Mouse (Mus musculus): ENCODE measurements at regions not wholly inside any gene's neighbourhood (a gene's known extent, or its start where the extent isn't known, plus 50 kb on each side); places are given as distances from the start of the nearest gene placed in this dataset.

DNA sequence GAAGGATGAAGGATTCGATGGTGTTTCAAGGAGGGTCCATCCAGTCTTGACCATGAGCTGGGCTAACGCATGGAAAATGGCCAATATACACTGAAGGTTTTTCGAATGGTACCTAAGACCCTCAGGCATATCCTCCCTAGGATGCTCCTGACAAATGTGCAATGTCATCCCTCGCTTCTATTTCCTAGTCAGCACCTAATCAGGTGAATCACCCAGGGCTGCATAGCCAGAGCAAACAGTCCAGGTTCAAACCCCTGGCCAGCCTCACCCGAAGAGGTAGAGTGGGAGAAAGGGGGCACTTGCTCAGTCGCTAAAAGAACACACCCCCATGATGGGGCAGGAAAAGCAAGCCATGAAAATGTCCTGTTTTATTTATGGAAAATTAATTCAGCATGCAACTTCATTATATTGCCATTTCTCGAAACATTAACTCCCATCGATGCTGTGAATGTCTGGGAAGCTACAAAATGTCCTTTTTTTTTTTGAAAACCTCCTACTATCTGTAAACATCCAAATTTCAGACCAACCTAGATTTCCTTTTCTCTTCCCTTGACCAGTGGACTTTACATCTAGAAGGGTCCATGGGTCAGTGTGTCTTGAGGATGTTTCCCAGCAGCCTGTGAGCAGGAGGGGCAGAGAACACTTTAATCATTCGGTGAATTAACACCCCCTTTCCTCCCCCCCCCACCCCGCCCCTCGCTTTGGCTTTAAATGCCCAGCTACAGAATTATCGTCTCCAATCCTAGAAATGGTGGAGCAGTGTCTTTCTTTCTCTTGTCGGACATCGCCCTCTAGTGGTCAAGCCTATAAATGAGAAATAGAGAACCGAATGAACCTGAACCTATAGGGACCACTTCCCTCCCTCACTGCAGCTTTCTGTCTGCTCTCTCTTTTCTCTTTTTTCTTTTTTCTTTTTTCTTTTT lies 68.8 kb upstream of the Il12b start:
- DNase-seq (ENCODE audit: extremely low spot score) = peak; percentile 76

GRCm38 (mm10) chr11:44331774-44332129 lies 68.1 kb upstream of the Il12b start:
- no peak for DNase-seq (ENCODE audit: extremely low spot score)

DNA sequence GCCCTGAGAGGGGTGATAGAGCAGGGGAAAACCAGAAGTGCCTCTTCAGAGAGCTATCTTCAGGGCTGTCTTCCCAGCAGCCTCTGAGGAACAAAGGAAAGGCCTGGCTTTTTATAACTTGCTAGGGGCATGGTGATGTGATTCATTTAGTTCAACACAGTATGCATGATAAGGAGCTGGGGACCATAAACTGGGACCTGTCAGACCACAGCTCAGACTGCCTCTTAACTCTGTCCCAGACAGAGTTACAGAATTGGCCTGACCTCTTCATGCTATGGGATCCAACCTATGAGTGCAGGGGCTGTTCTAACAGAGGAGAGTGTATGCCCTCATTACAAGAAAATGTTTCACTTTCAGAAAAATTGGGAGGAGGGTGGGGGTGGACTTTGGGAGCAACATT lies 59.3 kb upstream of the Il12b start:
- DNase-seq (ENCODE audit: extremely low spot score) = no peak

GRCm38 (mm10) chr11:44348308-44348707 lies 51.6 kb upstream of the Il12b start:
- DNase-seq (ENCODE audit: extremely low spot score) = no peak

- DNase-seq (ENCODE audit: extremely low spot score) = no peak
Measured at GRCm38 (mm10) chr11:44349546-44349945, 50.3 kb upstream of the Il12b start.

Measured in embryo, embryonic 9.5 days (tissue).